Mouse (Mus musculus) cerebellum, adult (tissue): Measurements from ENCODE around the gene Cbx1.
"Not testable (repeated sequence)": the region's sequence is repeated elsewhere in the genome, so short reads cannot be mapped to it uniquely, and the experiment has no call there.

Experiments used
- ATAC-seq: cut with Nextera tagmentation; 2 replicates; pipeline ENCODE4 v1.9.2; 2017; ENCODE audit warnings: mild to moderate bottlenecking, moderate library complexity, mixed read lengths; ENCODE audit not compliant: insufficient number of reproducible peaks, low FRiP score, low TSS enrichment

Cbx1 gene

GRCm38 (mm10) chr11:96774536-96774935, 14.4 kb upstream of the Cbx1 start:
- no peak for ATAC-seq

- ATAC-seq: no peak
These were observed 13.9 kb upstream of the Cbx1 start for GRCm38 (mm10) chr11:96775063-96775462.

- no peak for ATAC-seq
These were observed 13.3 kb upstream of the Cbx1 start for GRCm38 (mm10) chr11:96775665-96776064.

GRCm38 (mm10) chr11:96776068-96776467, 12.9 kb upstream of the Cbx1 start:
- ATAC-seq: no peak

GRCm38 (mm10) chr11:96776968-96777962, 11.7 kb upstream of the Cbx1 start, which contains the start of gene Snx11:
TSS of gene Snx11 (minus strand) at chr11:96777559.
- peak; percentile 100 for ATAC-seq

GRCm38 (mm10) chr11:96778061-96778627, 10.8 kb upstream of the Cbx1 start:
- ATAC-seq: not testable (repeated sequence)

GRCm38 (mm10) chr11:96780306-96780705, 8.6 kb upstream of the Cbx1 start:
- no peak for ATAC-seq

GRCm38 (mm10) chr11:96781425-96781824, 7.5 kb upstream of the Cbx1 start:
- ATAC-seq: no peak

GRCm38 (mm10) chr11:96784847-96785246, 4.1 kb upstream of the Cbx1 start:
- ATAC-seq: not testable (repeated sequence)

GRCm38 (mm10) chr11:96786731-96787450, 2.0 kb upstream of the Cbx1 start:
- no peak for ATAC-seq

- ATAC-seq: no peak
These were observed 1.1 kb downstream of the Cbx1 start for GRCm38 (mm10) chr11:96789990-96790389.

- ATAC-seq: no peak
These were observed 1.8 kb downstream of the Cbx1 start for GRCm38 (mm10) chr11:96790681-96791080.

- ATAC-seq: no peak
These were observed 6.6 kb downstream of the Cbx1 start for GRCm38 (mm10) chr11:96795491-96795890.

- no peak for ATAC-seq
These were observed 7.2 kb downstream of the Cbx1 start for GRCm38 (mm10) chr11:96796081-96796480.

GRCm38 (mm10) chr11:96796586-96796985, 7.7 kb downstream of the Cbx1 start:
- no peak for ATAC-seq

GRCm38 (mm10) chr11:96799511-96799910, 10.6 kb downstream of the Cbx1 start:
- no peak for ATAC-seq

- ATAC-seq: no peak
These were observed 16.7 kb downstream of the Cbx1 start for GRCm38 (mm10) chr11:96805606-96806005.

GRCm38 (mm10) chr11:96808066-96808465, 19.1 kb downstream of the Cbx1 start:
- no peak for ATAC-seq

- no peak for ATAC-seq
These were observed 20.8 kb downstream of the Cbx1 start for GRCm38 (mm10) chr11:96809562-96810235.

GRCm38 (mm10) chr11:96811188-96811587, 22.3 kb downstream of the Cbx1 start:
- not testable (repeated sequence) for ATAC-seq
